Mouse (Mus musculus) gastrocnemius, adult 2 months (tissue): ENCODE measurements around the gene Dpm1. TPM values are rescaled to one million over a fixed set of nuclear protein-coding genes. Genes with fewer than 3 reads are reported as not detected.
A peak's percentile ranks its signal among the peaks of the same experiment; 100 is the strongest.

ENCODE experiments used
- DNase-seq: peaks from one replicate; pipeline ENCODE4 v3.0.0; 2022
- H3K27ac ChIP-seq: fragments of 200-600 bp; 2 replicates; pipeline ENCODE4 v1.8.1; 2022; ENCODE audit warnings: mild to moderate bottlenecking
- H3K4me3 ChIP-seq: fragments of 200-600 bp; 2 replicates; pipeline ENCODE4 v1.8.1; 2022; ENCODE audit warnings: mild to moderate bottlenecking, moderate library complexity
- CTCF ChIP-seq: fragments of 200-600 bp; IDR thresholded peaks from 2 replicates; pipeline ENCODE4 v1.8.1; 2022; ENCODE audit warnings: antibody characterized with exemption, mild to moderate bottlenecking, moderate library complexity
- intact Hi-C: fragments of 180-260 bp; cut with DNase I; formaldehyde crosslinking; loops from one replicate; pipeline ENCODE4 v1.15.1; 2025
- long read RNA-seq, 2 experiments: library from polyadenylated mRNA; stranded (forward); transcript quantifications; one replicate each; pipeline ENCODE4 v2.0.0; 2021
- total RNA-seq, 2 experiments: library from RNA; stranded (reverse); gene quantifications; 2 replicates each; pipeline ENCODE4 v1.2.3; 2021

Gene Dpm1
- 10 to 100 TPM; 71.4 to 81.4 TPM for total RNA-seq
- long read RNA-seq, experiment 1, transcript Dpm1-204 (7 exons, 630 nt): minor isoform, 6 of 91 reads
- long read RNA-seq, experiment 1, transcript Dpm1-209 (9 exons, 2,293 nt): major isoform, 41 of 91 reads
- long read RNA-seq, experiment 1, partial matches to known transcripts: 40 of 91 reads
- long read RNA-seq, experiment 1, other reads (novel, unspliced or antisense): 3 of 91 reads
- long read RNA-seq, experiment 2, transcript Dpm1-204 (7 exons, 630 nt): minor isoform, 15 of 96 reads
- long read RNA-seq, experiment 2, transcript Dpm1-209 (9 exons, 2,293 nt): major isoform, 45 of 96 reads
- long read RNA-seq, experiment 2, partial matches to known transcripts: 31 of 96 reads
- long read RNA-seq, experiment 2, other reads (novel, unspliced or antisense): 2 of 96 reads

DNA sequence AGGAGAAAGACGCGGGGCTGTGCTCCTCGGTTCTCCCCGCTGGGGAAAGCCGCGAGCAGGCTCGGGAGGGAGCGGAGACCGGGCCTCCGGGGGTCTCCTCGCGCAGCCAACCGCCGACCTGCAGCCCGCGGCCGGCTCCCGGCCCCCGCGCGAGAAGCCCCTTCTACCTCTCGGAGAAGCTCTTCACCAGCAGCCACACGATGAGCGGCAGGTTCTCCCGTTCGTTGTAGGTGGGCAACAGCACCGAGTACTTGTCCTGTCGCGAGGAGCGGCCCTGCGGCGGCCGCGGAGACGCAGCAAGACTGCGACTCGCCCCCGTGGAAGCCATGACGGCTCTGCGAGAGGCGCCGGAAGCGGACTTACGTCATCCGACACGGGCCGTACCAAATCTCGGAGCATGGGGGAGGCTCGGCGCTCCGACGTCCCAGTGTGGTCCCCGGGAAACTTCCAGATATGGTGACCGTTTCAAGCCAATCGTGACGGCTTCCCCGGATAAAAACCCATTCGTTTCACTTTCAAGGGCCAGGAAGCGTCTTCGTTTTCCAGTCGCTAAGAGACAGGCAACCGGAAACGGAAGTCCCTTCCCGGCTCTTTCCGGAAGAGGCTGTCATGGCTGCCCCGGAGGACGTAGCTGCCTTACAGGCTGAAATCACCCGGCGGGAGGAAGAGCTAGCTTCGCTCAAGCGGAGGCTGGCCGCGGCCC, at the start of gene Dpm1, which contains the start of the genes Gm20716 and Mocs3:
Dpm1 (minus strand) TSS at position 566 of the 703 bp plus-strand sequence.
Gm20716 (minus strand) TSS at position 339 of the 703 bp plus-strand sequence.
Mocs3 (plus strand) TSS at position 597 of the 703 bp plus-strand sequence.
- H3K27ac ChIP-seq: peak within 1 kb of the TSS; percentile 100

DNA sequence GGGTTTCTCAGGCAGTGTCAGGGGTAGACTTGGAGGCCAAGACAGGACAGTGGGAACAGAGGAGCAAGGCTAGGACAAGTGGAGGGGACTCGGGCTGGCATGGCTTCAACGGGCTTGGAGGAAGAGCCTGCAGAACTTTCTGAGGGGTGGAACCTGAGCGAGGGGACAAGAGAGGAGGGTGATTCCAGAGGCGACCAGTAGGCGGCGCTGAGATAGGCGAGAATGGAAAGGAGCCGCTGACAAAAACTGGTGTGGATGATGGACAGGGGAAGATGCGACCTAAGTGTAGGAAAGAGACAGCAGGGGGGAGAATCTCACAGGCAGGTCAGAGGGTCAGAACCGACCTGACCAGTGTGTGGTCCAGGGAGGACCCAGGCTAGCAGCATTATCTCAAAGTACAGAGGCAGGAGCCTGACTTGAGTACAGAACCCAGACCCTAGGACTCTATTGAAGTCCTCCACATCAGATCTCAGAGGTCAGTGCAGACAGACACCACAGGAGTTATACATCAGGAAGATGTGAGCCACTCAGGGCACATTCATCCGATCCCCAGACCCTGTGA, 44.1 kb upstream of the Dpm1 start:
- Histone ChIP-seq H3K4me3 (no peak overlapping the region), H3K27ac (no peak overlapping the region)
- intact Hi-C loops: loop anchor here (2.0 kb wide), 1 partner anchor 170 kb away; no protein-coding TSS in a partner anchor
- DNase-seq: peak; percentile 78
- TF ChIP-seq CTCF: peak; percentile 91

More for the DNA sequence above, at the start of gene Dpm1, which contains the start of the genes Gm20716 and Mocs3:
- H3K4me3 ChIP-seq: peak within 1 kb of the TSS; percentile 86
- TF ChIP-seq CTCF: no peak
- intact Hi-C loops: loop anchor here (2.0 kb wide), 1 partner anchor 23 kb away; the partner anchor contains the start of gene Adnp
- DNase-seq: peak; percentile 89

DNA sequence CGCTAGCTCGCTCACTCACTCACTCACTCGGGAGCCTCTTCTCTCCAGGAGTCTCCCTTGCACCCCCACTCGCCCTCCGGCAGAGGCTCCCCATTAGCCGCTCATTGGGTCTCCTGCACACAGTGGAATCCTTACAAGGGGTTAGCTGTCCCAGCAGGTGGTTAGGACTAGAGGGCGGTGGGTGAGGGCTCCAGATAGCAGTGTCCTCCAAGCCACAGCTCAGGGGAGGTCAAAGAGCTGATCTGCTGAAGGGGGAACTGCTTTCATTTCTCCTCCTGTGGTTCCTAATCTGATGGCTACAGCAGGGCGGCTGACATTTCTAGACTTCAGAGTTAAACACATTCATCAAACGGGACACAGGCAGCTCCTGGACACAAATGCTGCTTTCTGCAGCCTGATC, 43.0 kb upstream of the Dpm1 start:
- no peak for DNase-seq
- Histone ChIP-seq H3K27ac (no peak overlapping the region), H3K4me3 (peak overlapping the region; percentile 15; the same call in 1 of the 2 replicates)
- TF ChIP-seq CTCF: no peak
- intact Hi-C loops: no loop called here

DNA sequence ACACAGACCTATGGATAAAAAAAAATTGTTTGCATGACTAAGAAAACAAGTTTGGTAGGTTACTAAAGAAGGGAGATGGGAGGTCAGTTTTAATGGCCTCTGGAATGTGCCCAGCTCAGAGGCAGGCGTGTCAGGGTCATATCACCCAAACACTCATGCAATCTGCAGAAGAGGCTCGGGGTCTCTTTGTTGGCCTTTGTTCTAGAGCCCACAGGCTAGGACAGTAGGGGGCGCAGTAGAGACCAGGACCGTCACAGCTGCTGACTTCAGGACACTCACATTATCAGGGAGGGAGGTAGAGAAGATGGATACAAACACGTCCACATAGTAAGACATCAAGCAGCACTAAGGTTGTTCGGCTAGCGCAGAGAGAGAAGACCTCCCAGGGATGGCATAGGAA, 37.6 kb upstream of the Dpm1 start:
- H3K4me3 ChIP-seq: no peak overlapping the region
- peak; percentile 49 for TF ChIP-seq CTCF
- H3K27ac ChIP-seq: no peak overlapping the region
- no peak for DNase-seq
- intact Hi-C loops: no loop called here

DNA sequence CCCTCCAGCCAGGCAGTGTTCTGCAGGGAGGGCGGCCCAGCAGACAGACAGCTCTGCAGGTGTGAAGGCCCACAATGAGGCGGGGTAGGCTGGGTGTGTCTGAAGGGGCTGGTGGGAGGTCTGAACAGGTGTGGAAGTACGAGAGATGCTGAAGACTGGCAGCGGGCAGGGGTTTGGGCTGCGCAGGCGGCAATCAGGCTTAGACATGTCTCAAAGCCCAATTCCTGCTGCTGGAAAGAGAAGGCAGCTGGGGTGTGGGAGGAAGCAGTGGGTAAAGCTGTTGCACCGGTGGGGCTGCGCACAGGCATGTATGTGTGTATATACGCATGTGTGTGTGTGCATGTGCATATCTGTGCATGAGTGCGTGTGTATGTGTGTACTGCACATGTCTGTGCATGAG, 30.5 kb upstream of the Dpm1 start:
- Histone ChIP-seq H3K4me3 (no peak overlapping the region), H3K27ac (no peak overlapping the region)
- no peak for DNase-seq
- intact Hi-C loops: no loop called here
- TF ChIP-seq CTCF: no peak

- Histone ChIP-seq H3K4me3 (no peak overlapping the region), H3K27ac (no peak overlapping the region)
- DNase-seq: no peak
- intact Hi-C loops: no loop called here
- TF ChIP-seq CTCF: no peak
Measured at GRCm38 (mm10) chr2:168260124-168260523, 29.7 kb upstream of the Dpm1 start.

DNA sequence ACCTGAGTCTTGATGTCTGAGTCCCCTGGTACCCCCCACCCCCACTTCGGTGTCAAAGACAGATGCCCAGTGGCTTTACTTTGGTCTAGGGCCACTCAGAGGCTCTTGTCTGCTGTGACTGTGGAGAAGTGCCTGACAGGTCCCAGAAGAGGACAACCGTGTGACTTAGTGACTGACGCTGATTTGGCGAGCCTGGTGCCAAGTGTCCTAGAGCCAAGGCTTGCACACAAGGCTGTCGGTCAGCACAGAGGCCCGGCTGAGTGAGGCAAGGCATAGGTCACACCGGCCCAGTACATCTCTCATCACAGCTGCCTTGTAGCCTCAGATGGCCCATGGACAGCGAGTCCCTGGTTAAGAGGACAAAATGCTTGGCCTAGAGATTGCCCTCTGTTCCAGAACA, 28.7 kb upstream of the Dpm1 start:
- TF ChIP-seq CTCF: no peak
- DNase-seq: no peak
- intact Hi-C loops: loop anchor here (10.0 kb wide), 1 partner anchor 396 kb away; no protein-coding TSS in a partner anchor
- Histone ChIP-seq H3K4me3 (no peak overlapping the region), H3K27ac (no peak overlapping the region)

GRCm38 (mm10) chr2:168257188-168257587, 26.8 kb upstream of the Dpm1 start:
- H3K27ac ChIP-seq: no peak overlapping the region
- DNase-seq: no peak
- no peak for TF ChIP-seq CTCF
- H3K4me3 ChIP-seq: no peak overlapping the region
- intact Hi-C loops: loop anchor here (10.0 kb wide), 1 partner anchor 398 kb away; no protein-coding TSS in a partner anchor

- TF ChIP-seq CTCF: no peak
- Histone ChIP-seq H3K4me3 (no peak overlapping the region), H3K27ac (no peak overlapping the region)
- no peak for DNase-seq
- intact Hi-C loops: loop anchor here (10.0 kb wide), 1 partner anchor 398 kb away; no protein-coding TSS in a partner anchor
Measured at GRCm38 (mm10) chr2:168256506-168256905, 26.1 kb upstream of the Dpm1 start.

- no peak for DNase-seq
- H3K27ac ChIP-seq: no peak overlapping the region
- TF ChIP-seq CTCF: no peak
- H3K4me3 ChIP-seq: no peak overlapping the region
- intact Hi-C loops: loop anchor here (10.0 kb wide), 1 partner anchor 401 kb away; no protein-coding TSS in a partner anchor
Measured at GRCm38 (mm10) chr2:168253822-168254221, 23.4 kb upstream of the Dpm1 start.

- H3K27ac ChIP-seq: no peak overlapping the region
- peak; percentile 60 for TF ChIP-seq CTCF
- no peak overlapping the region for H3K4me3 ChIP-seq
- no peak for DNase-seq
- intact Hi-C loops: loop anchor here (10.0 kb wide), 1 partner anchor 402 kb away; no protein-coding TSS in a partner anchor
Measured at GRCm38 (mm10) chr2:168252639-168253292, 22.4 kb upstream of the Dpm1 start.

DNA sequence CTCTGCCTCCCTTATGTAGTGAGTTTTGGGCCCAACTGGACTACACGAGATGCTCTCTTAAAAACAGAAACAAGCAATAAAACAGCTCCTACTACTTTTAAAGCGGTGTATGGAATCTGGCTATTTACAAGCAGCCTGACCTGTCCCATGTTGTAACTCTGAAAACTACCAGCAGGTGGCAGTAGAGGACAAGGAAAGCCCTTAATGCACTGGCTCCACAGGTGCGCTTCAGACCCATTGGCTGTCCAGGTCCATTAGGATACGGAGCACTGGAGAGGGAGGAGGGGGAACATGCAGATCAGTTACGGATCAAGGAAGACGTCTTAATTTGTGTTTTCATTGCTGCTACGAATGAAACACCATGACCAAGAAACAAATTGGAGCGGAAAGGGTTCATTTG, 19.9 kb upstream of the Dpm1 start:
- H3K27ac ChIP-seq: no peak overlapping the region
- DNase-seq: peak; percentile 77
- intact Hi-C loops: loop anchor here (1.0 to 10.0 kb wide), 2 partner anchors 195 to 405 kb away; no protein-coding TSS in a partner anchor
- TF ChIP-seq CTCF: peak; percentile 89
- no peak overlapping the region for H3K4me3 ChIP-seq
